Mouse (Mus musculus): ENCODE measurements around the gene Pax3. TPM values are rescaled to one million over a fixed set of nuclear protein-coding genes. Genes with fewer than 3 reads are reported as not detected.

The Pax3 gene
- polyA plus RNA-seq, 1 experiment from 2014 or later, result 4.7 TPM

- no peaks in the 10 kb centered on the region for H3K9me3 ChIP-seq (ENCODE audit: control insufficient read depth, low read length)
- no peak overlapping the region for H3K27ac ChIP-seq (ENCODE audit: low read depth, low read length)
- H3K36me3 ChIP-seq (ENCODE audit: control insufficient read depth, insufficient read depth, low read length), result no peaks in the 10 kb centered on the region
- ATAC-seq (replicated peaks; ENCODE audit: low FRiP score) (no peak), DNase-seq (ENCODE audit: low spot score) (peak; percentile 60)
- H3K4me1 ChIP-seq (replicated peaks; ENCODE audit: control insufficient read depth, insufficient read depth, low read length), result peaks cover 17% of the 10 kb centered on the region; the same call in 1 of the 2 replicates
- H3K9ac ChIP-seq (ENCODE audit: low read length), result no peak overlapping the region
- H3K4me2 ChIP-seq (ENCODE audit: low read depth, low read length, severe bottlenecking), result no peak overlapping the region
- H3K27me3 ChIP-seq (ENCODE audit: control insufficient read depth, insufficient read depth, low read length), result peaks cover 94% of the 10 kb centered on the region
- WGBS, result 1% methylated on average over 21 of the region's 21 CpGs
- H3K4me3 ChIP-seq (ENCODE audit: low read depth, low read length), result peak overlapping the region; percentile 13
Measured at GRCm38 (mm10) chr1:78195145-78195544, 1.8 kb downstream of the Pax3 start.

- peak; percentile 31 for DNase-seq (ENCODE audit: low spot score)
- no peak overlapping the region for H3K9ac ChIP-seq (ENCODE audit: low read length)
- peak overlapping the region; percentile 13; the same call in 1 of the 2 replicates for H3K4me3 ChIP-seq (ENCODE audit: low read depth, low read length)
- no peaks in the 10 kb centered on the region for H3K36me3 ChIP-seq (ENCODE audit: control insufficient read depth, insufficient read depth, low read length)
- ATAC-seq (replicated peaks; ENCODE audit: low FRiP score), result no peak
- H3K9me3 ChIP-seq (ENCODE audit: control insufficient read depth, low read length), result no peaks in the 10 kb centered on the region
- 2% methylated on average over 6 of the region's 6 CpGs for WGBS
- peaks cover 94% of the 10 kb centered on the region for H3K27me3 ChIP-seq (ENCODE audit: control insufficient read depth, insufficient read depth, low read length)
- H3K4me1 ChIP-seq (replicated peaks; ENCODE audit: control insufficient read depth, insufficient read depth, low read length), result peaks cover 23% of the 10 kb centered on the region
- no peak overlapping the region for H3K27ac ChIP-seq (ENCODE audit: low read depth, low read length)
- no peak overlapping the region for H3K4me2 ChIP-seq (ENCODE audit: low read depth, low read length, severe bottlenecking)
Measured at GRCm38 (mm10) chr1:78194381-78195047, 2.4 kb downstream of the Pax3 start.

- Histone ChIP-seq H3K27ac (ENCODE audit: low read depth, low read length) (no peak overlapping the region), H3K27me3 (ENCODE audit: control insufficient read depth, insufficient read depth, low read length) (peaks cover 86% of the 10 kb centered on the region), H3K36me3 (ENCODE audit: control insufficient read depth, insufficient read depth, low read length) (no peaks in the 10 kb centered on the region), H3K9ac (ENCODE audit: low read length) (no peak overlapping the region), H3K9me3 (ENCODE audit: control insufficient read depth, low read length) (no peaks in the 10 kb centered on the region), H3K4me1 (replicated peaks; ENCODE audit: control insufficient read depth, insufficient read depth, low read length) (peaks cover 24% of the 10 kb centered on the region), H3K4me3 (ENCODE audit: low read depth, low read length) (peak overlapping the region; percentile 4; the same call in 1 of the 2 replicates), H3K4me2 (ENCODE audit: low read depth, low read length, severe bottlenecking) (no peak overlapping the region)
- WGBS, result 2% methylated on average over 20 of the region's 20 CpGs
- DNase-seq (ENCODE audit: low spot score) (peak; percentile 55), ATAC-seq (replicated peaks; ENCODE audit: low FRiP score) (no peak)
Measured at GRCm38 (mm10) chr1:78193465-78193991, 3.4 kb downstream of the Pax3 start.

GRCm38 (mm10) chr1:78192746-78193464 lies 4.0 kb downstream of the Pax3 start:
- 2% methylated on average over 20 of the region's 20 CpGs for WGBS
- no peaks in the 10 kb centered on the region for H3K36me3 ChIP-seq (ENCODE audit: control insufficient read depth, insufficient read depth, low read length)
- no peak overlapping the region for H3K27ac ChIP-seq (ENCODE audit: low read depth, low read length)
- H3K4me1 ChIP-seq (replicated peaks; ENCODE audit: control insufficient read depth, insufficient read depth, low read length), result peaks cover 24% of the 10 kb centered on the region
- H3K4me2 ChIP-seq (ENCODE audit: low read depth, low read length, severe bottlenecking), result no peak overlapping the region
- ATAC-seq (replicated peaks; ENCODE audit: low FRiP score), result no peak
- no peak overlapping the region for H3K9ac ChIP-seq (ENCODE audit: low read length)
- H3K9me3 ChIP-seq (ENCODE audit: control insufficient read depth, low read length), result no peaks in the 10 kb centered on the region
- H3K27me3 ChIP-seq (ENCODE audit: control insufficient read depth, insufficient read depth, low read length), result peaks cover 86% of the 10 kb centered on the region
- peak; percentile 54 for DNase-seq (ENCODE audit: low spot score)
- no peak overlapping the region for H3K4me3 ChIP-seq (ENCODE audit: low read depth, low read length)

GRCm38 (mm10) chr1:78192217-78192735 lies 4.7 kb downstream of the Pax3 start:
- H3K4me2 ChIP-seq (ENCODE audit: low read depth, low read length, severe bottlenecking), result no peak overlapping the region
- no peak overlapping the region for H3K4me3 ChIP-seq (ENCODE audit: low read depth, low read length)
- H3K4me1 ChIP-seq (replicated peaks; ENCODE audit: control insufficient read depth, insufficient read depth, low read length), result peaks cover 24% of the 10 kb centered on the region
- H3K9ac ChIP-seq (ENCODE audit: low read length), result no peak overlapping the region
- no peak overlapping the region for H3K27ac ChIP-seq (ENCODE audit: low read depth, low read length)
- ATAC-seq (replicated peaks; ENCODE audit: low FRiP score) (no peak), DNase-seq (ENCODE audit: low spot score) (peak; percentile 50)
- H3K27me3 ChIP-seq (ENCODE audit: control insufficient read depth, insufficient read depth, low read length), result peaks cover 86% of the 10 kb centered on the region
- 8% methylated on average over 19 of the region's 19 CpGs for WGBS
- no peaks in the 10 kb centered on the region for H3K36me3 ChIP-seq (ENCODE audit: control insufficient read depth, insufficient read depth, low read length)
- H3K9me3 ChIP-seq (ENCODE audit: control insufficient read depth, low read length), result no peaks in the 10 kb centered on the region

GRCm38 (mm10) chr1:78191761-78192160 lies 5.2 kb downstream of the Pax3 start:
- no peak overlapping the region for H3K4me3 ChIP-seq (ENCODE audit: low read depth, low read length)
- H3K27me3 ChIP-seq (ENCODE audit: control insufficient read depth, insufficient read depth, low read length), result peaks cover 86% of the 10 kb centered on the region
- DNase-seq (ENCODE audit: low spot score), result peak; percentile 50
- WGBS, result 19% methylated on average over 1 of the region's 1 CpGs
- no peak overlapping the region for H3K27ac ChIP-seq (ENCODE audit: low read depth, low read length)
- peaks cover 20% of the 10 kb centered on the region for H3K4me1 ChIP-seq (replicated peaks; ENCODE audit: control insufficient read depth, insufficient read depth, low read length)
- H3K4me2 ChIP-seq (ENCODE audit: low read depth, low read length, severe bottlenecking), result no peak overlapping the region
- no peak overlapping the region for H3K9ac ChIP-seq (ENCODE audit: low read length)
- no peak for ATAC-seq (replicated peaks; ENCODE audit: low FRiP score)
- no peaks in the 10 kb centered on the region for H3K9me3 ChIP-seq (ENCODE audit: control insufficient read depth, low read length)
- no peaks in the 10 kb centered on the region for H3K36me3 ChIP-seq (ENCODE audit: control insufficient read depth, insufficient read depth, low read length)

GRCm38 (mm10) chr1:78191331-78191730 lies 5.6 kb downstream of the Pax3 start:
- Histone ChIP-seq H3K9me3 (ENCODE audit: control insufficient read depth, low read length) (no peaks in the 10 kb centered on the region), H3K9ac (ENCODE audit: low read length) (no peak overlapping the region), H3K36me3 (ENCODE audit: control insufficient read depth, insufficient read depth, low read length) (no peaks in the 10 kb centered on the region), H3K27ac (ENCODE audit: low read depth, low read length) (no peak overlapping the region), H3K27me3 (ENCODE audit: control insufficient read depth, insufficient read depth, low read length) (peaks cover 85% of the 10 kb centered on the region), H3K4me3 (ENCODE audit: low read depth, low read length) (no peak overlapping the region), H3K4me1 (replicated peaks; ENCODE audit: control insufficient read depth, insufficient read depth, low read length) (peaks cover 17% of the 10 kb centered on the region), H3K4me2 (ENCODE audit: low read depth, low read length, severe bottlenecking) (no peak overlapping the region)
- DNase-seq (ENCODE audit: low spot score) (no peak), ATAC-seq (replicated peaks; ENCODE audit: low FRiP score) (no peak)
- WGBS, result 39% methylated on average over 1 of the region's 1 CpGs

GRCm38 (mm10) chr1:78190386-78191111 lies 6.4 kb downstream of the Pax3 start:
- ATAC-seq (replicated peaks; ENCODE audit: low FRiP score) (peak; percentile 71), DNase-seq (ENCODE audit: low spot score) (peak; percentile 69)
- Histone ChIP-seq H3K4me2 (ENCODE audit: low read depth, low read length, severe bottlenecking) (peak overlapping the region; percentile 74; the same call in 1 of the 2 replicates), H3K4me1 (replicated peaks; ENCODE audit: control insufficient read depth, insufficient read depth, low read length) (peaks cover 15% of the 10 kb centered on the region), H3K27me3 (ENCODE audit: control insufficient read depth, insufficient read depth, low read length) (peaks cover 85% of the 10 kb centered on the region), H3K9me3 (ENCODE audit: control insufficient read depth, low read length) (no peaks in the 10 kb centered on the region), H3K36me3 (ENCODE audit: control insufficient read depth, insufficient read depth, low read length) (no peaks in the 10 kb centered on the region), H3K9ac (ENCODE audit: low read length) (peak overlapping the region; percentile 10; the same call in 1 of the 2 replicates), H3K27ac (ENCODE audit: low read depth, low read length) (peak overlapping the region; percentile 60; the same call in 1 of the 2 replicates), H3K4me3 (ENCODE audit: low read depth, low read length) (no peak overlapping the region)
- WGBS, result 2% methylated on average over 12 of the region's 12 CpGs
